Mouse (Mus musculus) brain, embryonic 14.5 days (tissue): ENCODE results near the gene Mpnd.

ENCODE experiments used
- CTCF ChIP-seq: fragments of 200-500 bp; IDR thresholded peaks from 2 replicates; pipeline ENCODE4 v1.5.1; 2012; ENCODE audit warnings: inconsistent platforms, mild to moderate bottlenecking, moderate library complexity, borderline replicate concordance; ENCODE audit not compliant: insufficient read depth, insufficient read length; ENCODE audit errors: extremely low read depth
- POLR2A ChIP-seq: fragments of 200-500 bp; IDR thresholded peaks from 2 replicates; pipeline ENCODE4 v1.6.1; 2012; ENCODE audit warnings: mild to moderate bottlenecking, inconsistent platforms, borderline replicate concordance; ENCODE audit not compliant: poor library complexity, insufficient read depth, insufficient read length, severe bottlenecking; ENCODE audit errors: extremely low read depth

DNA sequence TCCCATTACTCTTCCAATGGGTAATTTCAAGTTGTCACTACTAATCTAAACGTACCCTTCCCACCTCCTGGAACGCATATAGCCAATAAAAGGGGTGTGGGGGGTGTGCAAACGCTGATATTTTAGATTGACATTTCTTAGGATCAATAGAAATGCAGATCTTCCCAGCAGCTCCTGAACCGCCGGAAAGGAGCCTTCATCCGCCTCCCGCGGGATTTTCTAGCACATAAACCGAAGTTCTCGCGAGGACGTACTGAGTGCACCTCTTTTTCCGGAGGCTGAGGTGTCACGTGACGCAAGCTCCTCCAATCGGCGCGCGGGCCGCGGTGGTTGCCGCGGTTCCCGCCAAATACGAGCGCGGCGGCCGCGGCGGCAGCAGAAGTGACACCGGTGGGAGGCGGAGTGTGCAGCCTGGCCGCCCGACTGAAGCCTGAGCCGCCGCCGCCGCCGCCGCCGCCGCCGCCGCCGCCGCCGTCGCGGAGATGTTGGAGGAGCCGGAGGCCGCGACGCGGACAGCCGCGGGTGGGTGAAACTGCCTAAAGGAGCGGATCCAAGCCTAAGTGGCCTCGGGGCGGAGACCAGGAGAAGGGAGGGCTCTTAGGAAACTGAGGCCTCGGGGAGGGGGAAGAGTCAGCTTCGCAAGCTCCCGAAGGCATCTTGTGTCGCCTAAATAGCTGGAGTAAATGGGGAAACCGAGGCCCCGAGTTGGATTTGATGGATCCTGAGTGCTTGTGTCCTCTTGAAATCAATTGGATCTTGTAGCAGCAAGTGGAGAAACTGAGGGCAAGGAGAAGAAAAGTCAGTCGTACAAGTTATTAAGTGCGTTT, 34.7 kb downstream of the Mpnd start, which contains the start of gene Chaf1a:
- peak; percentile 41; the same call in 1 of the 2 replicates for TF ChIP-seq POLR2A
- TF ChIP-seq CTCF, result no peak
